Mouse (Mus musculus): Measurements from ENCODE around the gene Gpsm1. TPM values are rescaled to one million over a fixed set of nuclear protein-coding genes. Genes with fewer than 3 reads are reported as not detected.

Gpsm1 gene
- total RNA-seq, 2 experiments from 2014 or later = 208 to 243 TPM

- no peak for DNase-seq
- intact Hi-C loops (cut with DNase I) = no loop called here
These were observed 5.6 kb upstream of the Gpsm1 start for GRCm38 (mm10) chr2:26309739-26310138.

- intact Hi-C loops (cut with DNase I) = no loop called here
- DNase-seq = no peak
These were observed 3.4 kb upstream of the Gpsm1 start for GRCm38 (mm10) chr2:26311936-26312335.

GRCm38 (mm10) chr2:26312812-26313211 lies 2.5 kb upstream of the Gpsm1 start:
- no peak for DNase-seq
- intact Hi-C loops (cut with DNase I) = no loop called here

- intact Hi-C loops (cut with DNase I) = no loop called here
- DNase-seq = no peak
These were observed 1.9 kb upstream of the Gpsm1 start for GRCm38 (mm10) chr2:26313394-26313793.

- peak; percentile 53 to 61 for DNase-seq
- intact Hi-C loops (cut with DNase I) = loop anchor here (5.0 kb wide), 2 partner anchors 38 to 128 kb away; partner anchors contain the start of gene Dnlz
These were observed 839 bp upstream of the Gpsm1 start for GRCm38 (mm10) chr2:26314281-26315071.

- DNase-seq = peak; percentile 52 to 56
- intact Hi-C loops (cut with DNase I) = loop anchor here (5.0 kb wide), 2 partner anchors 36 to 126 kb away; partner anchors contain the start of gene Dnlz
These were observed 603 bp downstream of the Gpsm1 start for GRCm38 (mm10) chr2:26315925-26316311.

GRCm38 (mm10) chr2:26316576-26317246 lies 1.4 kb downstream of the Gpsm1 start:
- intact Hi-C loops (cut with DNase I) = loop anchor here (5.0 kb wide), 2 partner anchors 36 to 126 kb away; partner anchors contain the start of gene Dnlz
- DNase-seq = peak in 1 of 2 experiments; percentile 25

- intact Hi-C loops (cut with DNase I) = loop anchor here (5.0 kb wide), 2 partner anchors 35 to 125 kb away; partner anchors contain the start of gene Dnlz
- no peak for DNase-seq
These were observed 2.1 kb downstream of the Gpsm1 start for GRCm38 (mm10) chr2:26317371-26317770.

- intact Hi-C loops (cut with DNase I) = loop anchor here (5.0 kb wide), 2 partner anchors 34 to 124 kb away; partner anchors contain the start of gene Dnlz
- DNase-seq = no peak
These were observed 2.8 kb downstream of the Gpsm1 start for GRCm38 (mm10) chr2:26317991-26318672.

GRCm38 (mm10) chr2:26319109-26319508 lies 3.8 kb downstream of the Gpsm1 start:
- intact Hi-C loops (cut with DNase I) = loop anchor here (5.0 kb wide), 2 partner anchors 33 to 123 kb away; partner anchors contain the start of gene Dnlz
- DNase-seq = no peak

- DNase-seq = no peak
These were observed 4.4 kb downstream of the Gpsm1 start for GRCm38 (mm10) chr2:26319519-26320244.

GRCm38 (mm10) chr2:26320245-26321185 lies 5.2 kb downstream of the Gpsm1 start:
- DNase-seq = no peak
- intact Hi-C loops (cut with DNase I) = no loop called here

More at GRCm38 (mm10) chr2:26319519-26320244, 4.4 kb downstream of the Gpsm1 start:
- intact Hi-C loops (cut with DNase I) = loop anchor here (5.0 kb wide), 2 partner anchors 33 to 123 kb away; partner anchors contain the start of gene Dnlz

GRCm38 (mm10) chr2:26323589-26324325 lies 8.4 kb downstream of the Gpsm1 start:
- intact Hi-C loops (cut with DNase I) = no loop called here
- no peak for DNase-seq

- intact Hi-C loops (cut with DNase I) = loop anchor here (1.0 to 5.0 kb wide), 3 partner anchors 27 to 241 kb away; partner anchors contain the start of genes Dnlz and Inpp5e
- no peak for DNase-seq
These were observed 9.6 kb downstream of the Gpsm1 start for GRCm38 (mm10) chr2:26324917-26325316.

GRCm38 (mm10) chr2:26325386-26326181 lies 10.3 kb downstream of the Gpsm1 start:
- intact Hi-C loops (cut with DNase I) = loop anchor here (1.0 to 5.0 kb wide), 3 partner anchors 27 to 241 kb away; partner anchors contain the start of genes Dnlz and Inpp5e
- DNase-seq = peak; percentile 69 to 75

- no peak for DNase-seq
- intact Hi-C loops (cut with DNase I) = loop anchor here (5.0 kb wide), 1 partner anchor 79 kb away; the partner anchor contains the start of gene Inpp5e
These were observed 12.5 kb downstream of the Gpsm1 start for GRCm38 (mm10) chr2:26327852-26328251.

- peak; percentile 68 to 72 for DNase-seq
- intact Hi-C loops (cut with DNase I) = loop anchor here (5.0 kb wide), 1 partner anchor 78 kb away; the partner anchor contains the start of gene Inpp5e
These were observed 14.1 kb downstream of the Gpsm1 start for GRCm38 (mm10) chr2:26329402-26329801.

All from heart, postnatal 36 days (tissue).